Mouse (Mus musculus) thymus, adult 2 months (tissue): ENCODE measurements around the gene Cep85l.

Experiments
- CTCF ChIP-seq: fragments of 200-500 bp; IDR thresholded peaks from 2 replicates; pipeline ENCODE4 v1.5.1; 2012; ENCODE audit warnings: mild to moderate bottlenecking, control low read depth, low read length, moderate library complexity, borderline replicate concordance; ENCODE audit not compliant: control insufficient read depth, poor library complexity, insufficient read depth; ENCODE audit errors: extremely low read depth
- POLR2A ChIP-seq: fragments of 200-500 bp; IDR thresholded peaks from 2 replicates; pipeline ENCODE4 v1.6.1; 2012; ENCODE audit warnings: mild to moderate bottlenecking, low read length, control low read depth, moderate library complexity; ENCODE audit not compliant: control insufficient read depth, poor library complexity, insufficient read depth; ENCODE audit errors: extremely low read depth

DNA sequence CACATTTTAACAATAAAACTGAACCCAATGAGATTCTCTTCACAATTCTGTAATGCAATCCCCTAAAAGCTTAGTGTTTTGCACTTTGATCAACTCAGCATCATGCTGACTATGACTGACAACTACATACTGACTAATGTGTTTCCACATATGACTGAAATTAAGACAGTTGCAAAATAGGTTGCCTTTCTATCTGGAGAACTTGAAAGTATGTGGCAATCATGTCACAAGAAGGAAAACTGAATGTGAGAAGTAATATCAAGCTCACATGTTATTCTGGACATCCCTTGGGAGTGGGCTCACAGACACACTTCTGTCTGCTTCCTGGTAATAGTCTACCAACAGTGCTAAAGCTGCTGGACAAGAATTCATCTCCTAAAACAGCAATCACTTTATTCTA is 94.6 kb downstream of the Cep85l start:
- TF ChIP-seq CTCF (no peak), POLR2A (no peak)
